Mouse (Mus musculus) midbrain, embryonic 16.5 days (tissue): ENCODE results near the gene Olfr508. TPM values are rescaled to one million over a fixed set of nuclear protein-coding genes. Genes with fewer than 3 reads are reported as not detected.

Source experiments
- ATAC-seq: fragments of 200-750 bp; cut with Nextera tagmentation; 2 replicates; pipeline ENCODE4 v1.8.0; 2017; ENCODE audit warnings: moderate TSS enrichment
- H3K27ac ChIP-seq: fragments of 300-500 bp; sonication (generic); 2 replicates; pipeline ENCODE4 v1.5.1; 2014; ENCODE audit warnings: mild to moderate bottlenecking, low read length, mixed read lengths
- H3K27me3 ChIP-seq: fragments of 300-500 bp; sonication (generic); 2 replicates; pipeline ENCODE4 v1.6.1; 2014; ENCODE audit warnings: low read depth, low read length, mixed read lengths; ENCODE audit not compliant: control insufficient read depth, insufficient read depth
- H3K36me3 ChIP-seq: fragments of 300-500 bp; sonication (generic); 2 replicates; pipeline ENCODE4 v1.6.1; 2014; ENCODE audit warnings: mild to moderate bottlenecking, low read length, moderate library complexity, mixed read lengths; ENCODE audit not compliant: control insufficient read depth, insufficient read depth
- H3K4me1 ChIP-seq: fragments of 300-500 bp; sonication (generic); 2 replicates; pipeline ENCODE4 v1.6.1; 2014; ENCODE audit warnings: mild to moderate bottlenecking, low read length, mixed read lengths; ENCODE audit not compliant: control insufficient read depth, insufficient read depth
- H3K4me2 ChIP-seq: fragments of 300-500 bp; sonication (generic); 2 replicates; pipeline ENCODE4 v1.6.1; 2014; ENCODE audit warnings: mild to moderate bottlenecking, low read length, mixed read lengths
- H3K4me3 ChIP-seq: fragments of 300-500 bp; sonication (generic); 2 replicates; pipeline ENCODE4 v1.5.1; 2014; ENCODE audit warnings: low read depth, mild to moderate bottlenecking, low read length, moderate library complexity, mixed read lengths
- H3K9ac ChIP-seq: fragments of 300-500 bp; sonication (generic); 2 replicates; pipeline ENCODE4 v1.6.1; 2014; ENCODE audit warnings: low read depth, low read length, mixed read lengths
- H3K9me3 ChIP-seq: fragments of 300-500 bp; sonication (generic); replicated peaks from 2 replicates; pipeline ENCODE4 v1.6.1; 2014; ENCODE audit warnings: mild to moderate bottlenecking, low read length, mixed read lengths; ENCODE audit not compliant: control insufficient read depth, poor library complexity, severe bottlenecking
- WGBS: fragments of 180-500 bp; shearing (Covaris S2); extraction: QIAGEN DNeasy Blood & Tissue Kit; methylation state at CpG from one replicate; pipeline ENCODE4 v1.1.7; 2014; 5-methylcytosine and 5-hydroxymethylcytosine counted together
- polyA plus RNA-seq: library from polyadenylated mRNA; unstranded; fragments of >200 nt; fragmentation: Nextera tagmentation; extraction: Ambion mirVana; gene quantifications from 2 replicates; pipeline ENCODE4 v1.2.1, GENCODE M21; 2015

Olfr508 gene
- polyA plus RNA-seq, 1 experiment from 2014 or later: not detected

- H3K36me3 ChIP-seq: no peaks in the 10 kb centered on the region
- no peak within 1 kb of the TSS for H3K4me2 ChIP-seq
- H3K4me3 ChIP-seq: no peak within 1 kb of the TSS
- ATAC-seq: no peak
- no peak within 1 kb of the TSS for H3K9ac ChIP-seq
- H3K27ac ChIP-seq: no peak within 1 kb of the TSS
- WGBS: 92% methylated on average over 1 of the region's 1 CpGs
- H3K27me3 ChIP-seq: no peaks in the 10 kb centered on the region
- no peaks in the 10 kb centered on the region for H3K9me3 ChIP-seq
- no peaks in the 10 kb centered on the region for H3K4me1 ChIP-seq
Observed at GRCm38 (mm10) chr7:108666118-108666517, 36.3 kb downstream of the Olfr508 start, which contains the start of gene Olfr510. TSS of gene Olfr510 (plus strand) at chr7:108666418.

- no peak for ATAC-seq
- no peaks in the 10 kb centered on the region for H3K36me3 ChIP-seq
- H3K27ac ChIP-seq: no peak overlapping the region
- WGBS: 76% methylated on average over 1 of the region's 1 CpGs
- H3K9ac ChIP-seq: no peak overlapping the region
- no peaks in the 10 kb centered on the region for H3K4me1 ChIP-seq
- no peak overlapping the region for H3K4me3 ChIP-seq
- no peaks in the 10 kb centered on the region for H3K9me3 ChIP-seq
- H3K27me3 ChIP-seq: no peaks in the 10 kb centered on the region
- H3K4me2 ChIP-seq: no peak overlapping the region
Observed at GRCm38 (mm10) chr7:108671058-108671457, 41.3 kb downstream of the Olfr508 start.

GRCm38 (mm10) chr7:108678886-108679285 is 49.1 kb downstream of the Olfr508 start:
- ATAC-seq: no peak
- no peak overlapping the region for H3K4me3 ChIP-seq
- no peaks in the 10 kb centered on the region for H3K4me1 ChIP-seq
- no peaks in the 10 kb centered on the region for H3K27me3 ChIP-seq
- no peaks in the 10 kb centered on the region for H3K36me3 ChIP-seq
- WGBS: 87% methylated on average over 4 of the region's 4 CpGs
- H3K9ac ChIP-seq: no peak overlapping the region
- H3K9me3 ChIP-seq: no peaks in the 10 kb centered on the region
- H3K4me2 ChIP-seq: no peak overlapping the region
- no peak overlapping the region for H3K27ac ChIP-seq

Other genes starting within 250 kb of the Olfr508 start
- gene Olfr495, start 236.8 kb upstream of the Olfr508 start, polyA plus RNA-seq: not detected in 2 replicates
- gene Olfr497, start 209.6 kb upstream of the Olfr508 start, polyA plus RNA-seq: not detected in 2 replicates
- not detected in 2 replicates for gene Olfr498, start 164.7 kb upstream of the Olfr508 start, polyA plus RNA-seq
- not detected in 2 replicates for gene Olfr502, start 104.9 kb upstream of the Olfr508 start, polyA plus RNA-seq
- gene Olfr503, start 85.5 kb upstream of the Olfr508 start, polyA plus RNA-seq: not detected in 2 replicates
- not detected in 2 replicates for gene Olfr504, start 64.2 kb upstream of the Olfr508 start, polyA plus RNA-seq
- not detected in 2 replicates for gene Olfr506, start 19.2 kb upstream of the Olfr508 start, polyA plus RNA-seq
- not detected in 2 replicates for gene Olfr507, start 8.2 kb upstream of the Olfr508 start, polyA plus RNA-seq
- not detected in 2 replicates for gene Olfr509, start 21.9 kb downstream of the Olfr508 start, polyA plus RNA-seq
- gene Olfr510, start 36.4 kb downstream of the Olfr508 start, polyA plus RNA-seq: not detected in 2 replicates
- gene Olfr512, start 83.3 kb downstream of the Olfr508 start, polyA plus RNA-seq: not detected in 2 replicates
- gene Olfr513, start 121.0 kb downstream of the Olfr508 start, polyA plus RNA-seq: not detected in 2 replicates
- gene Olfr514, start 196.0 kb downstream of the Olfr508 start, polyA plus RNA-seq: not detected in 2 replicates
- not detected in 2 replicates for gene Olfr516, start 220.5 kb downstream of the Olfr508 start, polyA plus RNA-seq
- gene Olfr517, start 242.4 kb downstream of the Olfr508 start, polyA plus RNA-seq: not detected in 2 replicates